Mouse (Mus musculus) intestine, embryonic 14.5 days (tissue): ENCODE results near the gene Atg4d. TPM values are rescaled to one million over a fixed set of nuclear protein-coding genes. Genes with fewer than 3 reads are reported as not detected.
A peak's percentile ranks its signal among the peaks of the same experiment; 100 is the strongest.

Experiments
- ATAC-seq: fragments of 200-750 bp; cut with Nextera tagmentation; replicated peaks from 2 replicates; pipeline ENCODE4 v1.8.0; 2017; ENCODE audit warnings: low read depth, moderate number of reproducible peaks, moderate TSS enrichment, moderate library complexity; ENCODE audit not compliant: low FRiP score, low TSS enrichment
- DNase-seq: peaks from one replicate; pipeline ENCODE4 v3.0.0-alpha.2; 2018; ENCODE audit warnings: low spot score
- H3K27ac ChIP-seq: fragments of 300-500 bp; sonication (generic); 2 replicates; pipeline ENCODE4 v1.5.1; 2014; ENCODE audit warnings: low read depth, mild to moderate bottlenecking, control low read depth
- H3K27me3 ChIP-seq: fragments of 300-500 bp; sonication (generic); replicated peaks from 2 replicates; pipeline ENCODE4 v1.6.1; 2014; ENCODE audit warnings: low read length, control low read depth; ENCODE audit not compliant: control insufficient read depth, insufficient read depth
- H3K36me3 ChIP-seq: fragments of 300-500 bp; sonication (generic); 2 replicates; pipeline ENCODE4 v1.6.1; 2014; ENCODE audit warnings: low read length, control low read depth; ENCODE audit not compliant: control insufficient read depth, insufficient read depth
- H3K4me1 ChIP-seq: fragments of 300-500 bp; sonication (generic); replicated peaks from 2 replicates; pipeline ENCODE4 v1.6.1; 2014; ENCODE audit warnings: low read length, control low read depth, mixed read lengths; ENCODE audit not compliant: control insufficient read depth, insufficient read depth
- H3K4me2 ChIP-seq: fragments of 300-500 bp; sonication (generic); 2 replicates; pipeline ENCODE4 v1.6.1; 2014; ENCODE audit warnings: low read length
- H3K4me3 ChIP-seq: fragments of 300-500 bp; sonication (generic); 2 replicates; pipeline ENCODE4 v1.5.1; 2014; ENCODE audit warnings: low read depth, low read length, control low read depth, mixed read lengths
- H3K9ac ChIP-seq: fragments of 300-500 bp; sonication (generic); 2 replicates; pipeline ENCODE4 v1.6.1; 2014; ENCODE audit warnings: mild to moderate bottlenecking, low read length
- H3K9me3 ChIP-seq: fragments of 300-500 bp; sonication (generic); 2 replicates; pipeline ENCODE4 v1.6.1; 2016; ENCODE audit warnings: low read length, control low read depth; ENCODE audit not compliant: control insufficient read depth
- WGBS: fragments of 180-500 bp; shearing (Covaris S2); extraction: QIAGEN DNeasy Blood & Tissue Kit; methylation state at CpG from one replicate; pipeline ENCODE4 v1.1.7; 2014; 5-methylcytosine and 5-hydroxymethylcytosine counted together
- polyA plus RNA-seq: library from polyadenylated mRNA; unstranded; fragments of >200 nt; fragmentation: Nextera tagmentation; extraction: Ambion mirVana; gene quantifications from 2 replicates; pipeline ENCODE4 v1.2.1, GENCODE M21; 2014

Gene Atg4d
- polyA plus RNA-seq, 1 experiment from 2014 or later: 45.4 TPM

- DNase-seq (peak; percentile 68), ATAC-seq (0 out of 2 replicates have a peak, but pooled peaks have one; percentile 18)
- Histone ChIP-seq H3K4me3 (peak overlapping the region; percentile 92), H3K36me3 (peaks cover 36% of the 10 kb centered on the region), H3K27me3 (no peaks in the 10 kb centered on the region), H3K4me2 (peak overlapping the region; percentile 92), H3K4me1 (peaks cover 19% of the 10 kb centered on the region), H3K9ac (peak overlapping the region; percentile 95), H3K27ac (peak overlapping the region; percentile 82), H3K9me3 (no peaks in the 10 kb centered on the region)
- 21% methylated on average over 19 of the region's 19 CpGs for WGBS
Measured at GRCm38 (mm10) chr9:21237368-21238003, 27.6 kb upstream of the Atg4d start.

GRCm38 (mm10) chr9:21238004-21238732 lies 26.9 kb upstream of the Atg4d start:
- Histone ChIP-seq H3K9me3 (no peaks in the 10 kb centered on the region), H3K4me1 (peaks cover 19% of the 10 kb centered on the region), H3K9ac (peak overlapping the region; percentile 95), H3K27me3 (peaks cover 6% of the 10 kb centered on the region), H3K4me2 (peak overlapping the region; percentile 92), H3K36me3 (peaks cover 30% of the 10 kb centered on the region), H3K4me3 (peak overlapping the region; percentile 92), H3K27ac (peak overlapping the region; percentile 82)
- DNase-seq: peak; percentile 79
- ATAC-seq: 0 out of 2 replicates have a peak, but pooled peaks have one; percentile 0
- WGBS: 1% methylated on average over 24 of the region's 31 CpGs

- H3K36me3 ChIP-seq: peaks cover 23% of the 10 kb centered on the region
Measured at GRCm38 (mm10) chr9:21238733-21239464, 26.2 kb upstream of the Atg4d start, which contains the start of gene Keap1. TSS of gene Keap1 (minus strand) at chr9:21239361.

GRCm38 (mm10) chr9:21239465-21239848 lies 25.6 kb upstream of the Atg4d start:
- no peak for ATAC-seq
- Histone ChIP-seq H3K27me3 (peaks cover 19% of the 10 kb centered on the region), H3K4me1 (peaks cover 25% of the 10 kb centered on the region), H3K36me3 (peaks cover 17% of the 10 kb centered on the region), H3K9me3 (no peaks in the 10 kb centered on the region), H3K9ac (peak overlapping the region; percentile 95), H3K4me2 (peak overlapping the region; percentile 92), H3K4me3 (peak overlapping the region; percentile 92), H3K27ac (no peak overlapping the region; the same call in 1 of the 2 replicates)
- no peak for DNase-seq
- WGBS: 30% methylated on average over 4 of the region's 4 CpGs

More at GRCm38 (mm10) chr9:21238733-21239464, 26.2 kb upstream of the Atg4d start, which contains the start of gene Keap1:
- H3K4me2 ChIP-seq: peak within 1 kb of the TSS; percentile 92
- peaks cover 14% of the 10 kb centered on the region for H3K27me3 ChIP-seq
- ATAC-seq: peak; percentile 86
- H3K9me3 ChIP-seq: no peaks in the 10 kb centered on the region
- peak within 1 kb of the TSS; percentile 82 for H3K27ac ChIP-seq
- H3K4me1 ChIP-seq: peaks cover 20% of the 10 kb centered on the region
- H3K9ac ChIP-seq: peak within 1 kb of the TSS; percentile 95
- peak; percentile 89 for DNase-seq
- peak within 1 kb of the TSS; percentile 92 for H3K4me3 ChIP-seq
- under 1% methylated on average over 84 of the region's 90 CpGs for WGBS

GRCm38 (mm10) chr9:21241343-21241742 lies 23.8 kb upstream of the Atg4d start:
- Histone ChIP-seq H3K4me1 (peaks cover 28% of the 10 kb centered on the region), H3K9ac (no peak overlapping the region), H3K27ac (no peak overlapping the region), H3K9me3 (no peaks in the 10 kb centered on the region), H3K36me3 (0 out of 2 replicates have a peak, but pooled peaks cover 3% of the 10 kb centered on the region), H3K27me3 (peaks cover 38% of the 10 kb centered on the region), H3K4me3 (no peak overlapping the region), H3K4me2 (no peak overlapping the region)
- 13% methylated on average over 11 of the region's 11 CpGs for WGBS
- DNase-seq (peak; percentile 93), ATAC-seq (no peak)

GRCm38 (mm10) chr9:21243826-21244427 lies 21.2 kb upstream of the Atg4d start:
- DNase-seq (no peak), ATAC-seq (no peak)
- WGBS: 12% methylated on average over 42 of the region's 42 CpGs
- peaks cover 60% of the 10 kb centered on the region for H3K27me3 ChIP-seq
- no peak overlapping the region; the same call in 1 of the 2 replicates for H3K9ac ChIP-seq
- H3K9me3 ChIP-seq: no peaks in the 10 kb centered on the region
- H3K27ac ChIP-seq: no peak overlapping the region
- H3K4me1 ChIP-seq: peaks cover 16% of the 10 kb centered on the region; the same call in 1 of the 2 replicates
- peak overlapping the region; percentile 40 for H3K4me3 ChIP-seq
- no peaks in the 10 kb centered on the region for H3K36me3 ChIP-seq
- H3K4me2 ChIP-seq: peak overlapping the region; percentile 73

GRCm38 (mm10) chr9:21244428-21245112 lies 20.5 kb upstream of the Atg4d start:
- Histone ChIP-seq H3K27me3 (peaks cover 66% of the 10 kb centered on the region), H3K9me3 (no peaks in the 10 kb centered on the region), H3K27ac (no peak overlapping the region), H3K4me3 (peak overlapping the region; percentile 40), H3K4me1 (peaks cover 12% of the 10 kb centered on the region), H3K9ac (peak overlapping the region; percentile 18; the same call in 1 of the 2 replicates), H3K4me2 (peak overlapping the region; percentile 73), H3K36me3 (no peaks in the 10 kb centered on the region)
- peak; percentile 78 for DNase-seq
- 1% methylated on average over 72 of the region's 72 CpGs for WGBS
- ATAC-seq: no peak; the same call in 1 of the 2 replicates
